Mouse (Mus musculus) liver, adult 10 weeks (tissue): ENCODE measurements around the gene Tamm41. TPM values are rescaled to one million over a fixed set of nuclear protein-coding genes. Genes with fewer than 3 reads are reported as not detected.

Experiments used
- polyA plus RNA-seq: library from polyadenylated mRNA; stranded (reverse); fragments of 350-450 nt; fragmentation: Illumina TruSeq; extraction: RNeasy Lipid Tissue Mini Kit (QIAGEN cat#74804); gene quantifications from one replicate; pipeline ENCODE4 v1.2.3, GENCODE M21; 2014; ENCODE audit warnings: low read depth, low replicate concordance

Tamm41 gene
- polyA plus RNA-seq, result 2.9 TPM

DNA sequence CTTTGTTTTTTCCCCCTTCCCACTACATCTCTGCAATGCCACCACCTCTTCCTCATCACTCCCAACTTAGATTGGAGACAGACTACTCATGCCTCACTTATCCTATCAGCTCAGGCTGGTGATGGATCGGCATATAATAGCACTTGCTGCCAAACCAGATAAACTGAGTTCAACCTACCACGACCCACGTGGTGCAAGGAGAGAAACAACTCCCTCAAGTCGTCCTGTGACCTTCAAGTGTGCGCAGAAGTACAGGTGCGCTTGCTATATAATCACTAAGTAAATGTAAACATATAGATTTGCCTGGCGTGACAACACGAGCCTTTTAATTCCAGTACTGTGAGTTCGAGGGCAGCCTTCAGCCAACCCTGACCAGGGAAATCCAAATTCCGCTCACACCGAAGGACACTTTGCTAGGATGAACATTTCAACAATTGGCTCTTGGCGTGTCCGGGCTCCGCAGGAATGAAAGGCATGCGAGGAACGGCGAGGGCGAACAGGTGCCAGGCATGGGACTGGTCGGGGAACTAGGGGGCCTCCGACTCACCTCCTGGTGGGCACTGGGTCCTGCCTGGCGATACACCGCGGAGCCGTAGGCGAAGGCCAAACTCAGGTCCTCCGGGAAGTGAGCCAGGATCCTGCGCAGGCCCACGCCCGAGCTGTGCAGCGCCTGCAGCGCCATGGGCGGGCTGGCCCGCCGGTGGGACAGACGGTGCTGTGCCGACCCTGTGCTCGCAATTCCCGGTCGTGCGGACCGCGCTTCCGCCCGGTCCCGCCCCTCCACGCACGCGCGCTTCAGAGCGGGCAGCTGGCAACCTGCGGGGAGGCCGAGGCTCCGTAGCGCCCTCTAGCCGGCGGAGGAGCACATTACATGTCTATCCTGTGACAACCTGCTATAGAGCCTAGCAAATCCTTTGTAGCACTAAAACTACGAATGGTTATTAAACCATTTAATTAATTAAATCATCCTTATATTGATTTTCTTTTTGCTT lies at the start of gene Tamm41:
Gene Tamm41, minus strand, starts transcription at position 774 of the 992 bp plus-strand sequence.

DNA sequence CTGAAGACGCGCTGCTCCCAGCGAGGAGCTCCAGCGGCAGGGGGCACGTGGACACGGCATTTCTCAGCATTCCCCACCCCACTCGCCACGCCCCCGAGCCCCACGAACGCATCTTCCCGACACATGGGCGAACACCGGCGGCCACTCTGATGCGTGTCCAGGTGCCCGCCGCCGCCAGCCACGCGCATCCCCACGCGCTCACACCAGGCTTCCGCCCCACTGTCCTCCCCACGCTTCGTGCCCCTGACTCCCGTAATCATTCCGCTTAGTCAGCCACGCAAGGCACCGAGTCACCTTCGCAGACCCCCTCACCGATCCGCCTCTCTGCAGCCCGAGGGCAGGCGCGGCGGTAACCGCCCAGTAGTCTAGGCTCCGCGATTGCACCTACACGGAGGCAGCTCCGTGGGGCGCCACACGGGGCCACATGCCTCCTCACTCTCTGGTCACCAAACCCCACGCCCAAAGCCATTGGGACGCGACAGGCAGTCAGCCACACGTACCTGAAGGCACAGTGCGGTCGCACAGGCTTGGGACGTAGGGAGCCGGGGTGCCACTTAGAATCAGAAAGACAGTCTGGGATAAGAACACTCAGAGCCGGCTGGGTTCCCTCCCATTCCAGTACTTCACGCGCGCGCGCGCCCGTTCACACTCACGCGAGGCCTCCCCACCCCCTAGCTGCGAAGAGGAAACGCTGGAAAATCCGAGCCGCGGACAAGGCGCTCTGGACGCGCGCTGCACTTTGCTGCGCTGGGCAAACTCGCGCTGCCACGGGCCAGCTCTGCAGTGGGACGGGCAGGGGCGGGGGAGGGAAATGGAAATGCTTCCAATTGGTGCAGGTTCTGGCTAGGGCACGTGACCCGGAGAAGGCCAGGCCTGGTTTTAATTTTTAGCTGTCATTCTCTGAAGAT lies 68.2 kb downstream of the Tamm41 start, which contains the start of gene Vgll4:
Gene Vgll4, minus strand, starts transcription at position 782 of the 908 bp plus-strand sequence.

Other genes starting within 250 kb of the Tamm41 start
- gene Vgll4, start 67.9 kb downstream of the Tamm41 start, polyA plus RNA-seq, result 3.5 TPM
- not detected for gene Syn2, start 97.0 kb upstream of the Tamm41 start, polyA plus RNA-seq
- not detected for gene Gm17482, start 189.5 kb upstream of the Tamm41 start, polyA plus RNA-seq
- not detected for gene Timp4, start 214.3 kb upstream of the Tamm41 start, polyA plus RNA-seq